Mouse (Mus musculus) embryonic fibroblast, embryonic 13.5 days (primary cell): ENCODE measurements around the gene Pgghg.

Experiments used
- CTCF ChIP-seq: IDR thresholded peaks from 2 replicates; pipeline ENCODE4 v1.5.1; 2011; ENCODE audit warnings: mild to moderate bottlenecking, control low read depth, low read length, moderate library complexity, borderline replicate concordance; ENCODE audit not compliant: insufficient read depth
- POLR2A ChIP-seq: IDR thresholded peaks from 2 replicates; pipeline ENCODE4 v1.6.1; 2011; ENCODE audit warnings: low read depth, mild to moderate bottlenecking, control low read depth, low read length, moderate library complexity

DNA sequence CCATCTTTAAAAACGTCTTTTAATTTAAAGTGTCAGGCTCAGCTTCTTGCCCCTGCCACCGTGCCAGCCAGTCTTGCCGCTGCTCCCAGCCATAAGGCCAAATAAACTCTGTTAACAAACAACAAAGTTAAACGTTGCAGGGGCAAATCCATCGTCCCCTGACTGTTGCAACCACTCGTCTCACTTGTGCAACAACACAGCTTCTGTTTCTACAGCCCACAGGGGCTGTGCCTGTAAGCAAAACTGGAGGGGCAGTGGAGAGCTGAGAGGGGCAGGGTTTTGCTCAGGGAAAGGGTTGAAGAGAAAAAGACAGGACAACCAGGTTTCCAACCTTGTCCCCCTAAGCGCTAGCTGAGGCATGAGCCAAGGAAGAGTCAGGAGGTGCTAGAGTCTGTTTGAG, 33.0 kb upstream of the Pgghg start:
- no peak for TF ChIP-seq CTCF
- no peak for TF ChIP-seq POLR2A
